Mouse (Mus musculus): ENCODE results near the gene Gm6685.

Gm6685 gene

GRCm38 (mm10) chr11:28339224-28340150 lies at the start of gene Gm6685:
Gene Gm6685 (minus strand): TSS chr11:28339867.
- DNase-seq (ENCODE audit: low read depth, low spot score), result peak; percentile 43

DNA sequence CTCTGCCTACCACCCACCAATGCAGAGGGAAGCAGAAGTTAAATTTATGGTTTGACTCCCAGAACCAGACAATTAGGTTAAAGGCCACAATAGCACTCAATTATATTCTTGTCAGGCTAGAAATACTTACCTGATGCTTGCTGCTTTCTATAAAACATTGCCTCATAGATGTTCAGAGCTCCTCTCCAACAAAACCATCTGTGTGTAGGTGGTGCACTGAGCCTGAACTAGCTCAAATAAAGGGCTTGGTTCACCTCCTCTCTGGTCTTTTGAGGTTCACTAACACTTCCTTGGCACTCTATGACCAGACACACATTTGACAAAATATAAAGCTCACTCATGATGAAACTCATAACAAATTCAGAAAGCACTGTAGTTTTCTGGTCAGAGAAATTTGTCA lies 36.2 kb upstream of the Gm6685 start:
- DNase-seq (ENCODE audit: low read depth, low spot score), result no peak

DNA sequence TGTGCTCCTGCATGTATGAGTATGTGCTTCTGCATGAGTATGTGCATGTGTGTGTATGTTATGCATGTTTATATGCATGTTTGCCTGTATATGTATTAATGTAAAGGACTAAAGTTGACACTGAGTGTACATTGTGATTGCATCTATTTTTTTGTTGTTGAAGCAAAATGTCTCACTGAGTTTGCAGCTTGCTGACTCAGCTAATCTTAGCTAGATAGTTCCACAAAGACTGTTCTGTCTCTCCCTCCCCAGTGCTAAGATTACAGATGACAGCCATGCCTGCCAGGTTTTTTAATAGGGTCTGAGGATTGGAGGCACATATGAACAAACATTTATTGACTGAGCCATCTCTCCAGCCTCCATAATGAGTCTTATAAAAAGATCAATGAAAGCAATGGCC lies 35.0 kb upstream of the Gm6685 start:
- DNase-seq (ENCODE audit: low read depth, low spot score), result no peak

GRCm38 (mm10) chr11:28371381-28371780 lies 31.7 kb upstream of the Gm6685 start:
- DNase-seq (ENCODE audit: low read depth, low spot score), result peak; percentile 50

- no peak for DNase-seq (ENCODE audit: low read depth, low spot score)
Measured at GRCm38 (mm10) chr11:28365929-28366244, 26.2 kb upstream of the Gm6685 start.

DNA sequence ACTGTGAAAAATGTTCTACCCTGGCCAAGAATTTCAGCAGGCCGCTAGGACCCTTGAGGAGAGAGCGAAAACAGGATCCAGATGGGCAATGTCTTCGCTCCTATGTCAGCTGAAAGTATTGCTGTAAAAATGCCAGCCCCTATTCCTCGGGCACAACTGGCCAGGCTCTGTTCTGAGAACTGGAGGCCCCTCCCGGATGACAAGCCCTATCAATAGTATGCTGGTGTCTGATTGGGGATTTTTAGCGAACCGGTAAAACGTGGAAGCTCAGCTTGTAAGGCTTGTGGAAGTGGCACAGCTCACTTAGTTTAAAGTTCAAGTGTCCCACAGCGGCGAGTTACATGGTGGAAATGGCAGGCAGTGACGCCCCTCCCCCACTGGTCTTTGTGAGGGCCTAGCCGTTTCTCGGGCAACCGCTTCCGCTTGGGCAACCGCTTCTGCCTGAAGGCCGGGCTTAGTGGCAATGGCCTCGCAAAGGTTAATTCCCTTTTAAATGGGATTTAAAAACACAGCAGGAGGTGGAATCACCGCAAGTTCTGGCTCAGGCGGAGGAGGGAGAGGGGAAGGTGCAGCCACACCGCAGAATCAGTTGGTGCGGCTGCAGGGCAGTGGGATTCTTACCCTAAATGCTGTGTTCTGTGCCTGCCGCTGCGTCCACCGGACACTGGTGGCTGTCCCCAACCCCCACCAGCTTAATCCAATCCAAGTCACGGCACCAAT lies 25.7 kb upstream of the Gm6685 start:
- DNase-seq (ENCODE audit: low read depth, low spot score), result peak; percentile 92

DNA sequence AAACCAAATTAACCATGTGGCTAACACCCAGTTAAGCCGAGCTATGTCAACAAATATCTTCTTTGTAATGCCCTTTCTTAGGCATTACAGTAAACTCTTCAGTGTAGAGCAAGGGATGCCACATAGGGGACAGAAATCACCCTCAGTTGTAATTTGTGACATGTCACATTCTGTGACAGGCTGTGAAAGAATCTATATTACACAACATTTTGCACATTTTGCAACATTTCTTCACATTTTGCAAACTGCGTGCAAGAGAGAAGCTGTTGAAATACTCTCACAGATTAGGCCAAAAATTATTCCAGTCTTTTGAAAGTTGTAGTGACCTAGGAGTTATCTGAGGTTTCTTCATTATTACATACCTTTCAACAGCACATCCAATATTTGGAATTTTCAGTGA lies 3.8 kb upstream of the Gm6685 start:
- no peak for DNase-seq (ENCODE audit: low read depth, low spot score)

DNA sequence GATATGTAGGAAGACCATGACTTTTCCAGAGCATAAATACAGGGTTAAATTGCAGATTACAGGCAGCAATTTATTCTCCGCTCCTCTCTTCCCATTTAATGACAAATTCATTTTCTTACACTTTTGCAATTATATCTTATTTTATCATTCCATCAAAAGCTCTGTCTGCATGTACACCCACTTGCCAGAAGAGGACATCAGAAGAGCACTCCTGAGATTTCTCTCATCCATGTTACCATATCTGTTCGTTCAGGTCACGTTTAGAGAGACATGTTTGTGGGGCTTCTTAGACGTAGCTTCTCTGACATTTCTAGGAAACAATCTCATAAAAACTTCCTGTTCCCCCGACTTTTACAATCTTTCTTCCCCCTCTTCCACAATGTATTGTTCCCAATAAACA lies 2.2 kb upstream of the Gm6685 start:
- DNase-seq (ENCODE audit: low read depth, low spot score), result no peak

DNA sequence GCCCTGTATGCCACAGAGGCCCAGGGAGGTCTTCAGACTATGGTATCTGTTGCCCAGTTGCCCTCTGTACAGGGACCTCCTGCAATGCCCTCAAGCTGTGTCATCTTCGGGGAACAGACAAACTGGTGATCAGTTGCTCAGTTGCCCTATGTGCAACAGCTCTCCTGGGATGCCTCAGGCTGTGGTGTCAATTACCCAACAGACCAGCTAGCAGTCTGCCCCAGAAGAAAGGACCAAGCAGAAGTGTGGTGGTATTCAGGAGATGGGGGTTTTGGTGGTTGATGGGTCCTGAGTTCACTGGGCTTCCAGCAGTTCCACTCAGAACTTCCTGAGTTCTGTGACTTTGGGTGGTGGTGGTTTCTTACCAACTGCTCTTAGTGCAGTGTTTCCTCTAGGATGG lies 11.8 kb downstream of the Gm6685 start:
- DNase-seq (ENCODE audit: low read depth, low spot score), result no peak

- DNase-seq (ENCODE audit: low read depth, low spot score), result no peak
Measured at GRCm38 (mm10) chr11:28313396-28313795, 26.3 kb downstream of the Gm6685 start.

DNA sequence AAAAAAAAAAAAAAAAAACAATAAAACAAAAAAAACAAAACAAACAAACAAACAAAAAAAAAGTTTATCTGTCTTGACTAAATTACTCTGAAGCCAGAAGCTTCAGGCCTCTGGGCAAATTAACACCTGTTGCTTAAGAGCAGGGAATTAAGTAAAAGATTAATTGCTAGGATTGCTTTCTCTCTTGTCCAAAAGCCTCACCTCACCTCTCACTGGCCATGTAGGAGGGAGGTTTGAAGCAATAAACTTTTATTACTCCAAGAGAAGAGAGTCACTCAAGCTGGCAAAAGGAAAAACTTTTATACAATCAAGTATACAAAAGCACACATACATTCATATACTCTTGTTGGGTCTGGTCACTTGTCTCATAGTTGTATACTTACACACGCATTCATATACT lies 31.9 kb downstream of the Gm6685 start:
- no peak for DNase-seq (ENCODE audit: low read depth, low spot score)

- no peak for DNase-seq (ENCODE audit: low read depth, low spot score)
Measured at GRCm38 (mm10) chr11:28290440-28290839, 49.2 kb downstream of the Gm6685 start.

Data from ZHBTc4 (cell line).